In the genomic region with DNA sequence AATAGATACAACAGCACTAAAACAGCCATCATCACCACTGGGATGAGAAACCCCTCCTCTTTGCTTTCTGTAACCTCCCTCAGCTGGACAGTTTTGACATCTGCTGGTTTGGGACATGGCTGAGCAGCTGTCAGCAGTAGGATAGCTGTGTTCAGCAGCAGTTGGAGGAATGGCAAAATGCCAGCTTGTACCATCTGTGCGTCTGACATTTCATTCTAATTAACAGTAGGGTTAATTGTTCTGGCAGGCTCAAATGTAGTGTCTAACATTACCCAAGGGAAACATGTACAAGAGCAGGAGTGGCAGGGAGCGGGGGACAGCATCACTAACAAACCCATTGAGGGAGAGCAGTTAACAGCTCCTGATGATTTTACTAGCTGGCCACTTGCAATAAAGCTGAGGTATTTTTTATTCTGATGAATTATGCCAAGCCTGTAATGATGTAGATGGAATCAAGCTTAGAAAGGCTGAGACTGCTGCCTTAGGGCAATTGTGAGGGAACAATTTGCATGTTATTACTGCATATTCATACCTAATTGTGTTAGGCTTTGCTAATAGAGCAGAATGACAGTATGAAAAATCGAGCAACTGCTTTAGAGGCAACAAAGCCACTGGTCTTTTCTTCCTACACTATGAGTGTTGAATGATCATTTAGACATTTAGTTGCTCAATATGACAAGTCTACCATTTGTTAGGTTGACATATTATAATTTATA, we compare ENCODE assay signal across 8 mouse cellular contexts. TPM values are rescaled to one million over a fixed set of nuclear protein-coding genes. Genes with fewer than 3 reads are reported as not detected.
DNase-seq lines count a peak whose midpoint lies in the region; ATAC-seq and TF ChIP-seq lines count a peak whose summit lies in the region.

No protein-coding gene starts in this region.

- WGBS in kidney, postnatal 0 days = 38% methylated on average over 3 of the region's 3 CpGs
- 60% methylated on average over 3 of the region's 3 CpGs for WGBS in intestine, embryonic 15.5 days
- 10% methylated on average over 3 of the region's 3 CpGs for WGBS in midbrain, embryonic 15.5 days

- no peak overlapping the region for H3K9ac ChIP-seq in kidney, postnatal 0 days (ENCODE audit: low read depth, low read length)
- no peak overlapping the region for H3K9ac ChIP-seq in intestine, embryonic 15.5 days
- H3K9ac ChIP-seq in midbrain, embryonic 15.5 days = no peak overlapping the region

- no peak overlapping the region for H3K27ac ChIP-seq in kidney, postnatal 0 days
- H3K27ac ChIP-seq in intestine, embryonic 15.5 days = no peak overlapping the region
- peak overlapping the region; percentile 69 for H3K27ac ChIP-seq in midbrain, embryonic 15.5 days

- H3K4me3 ChIP-seq in kidney, postnatal 0 days (replicated peaks; ENCODE audit: low read depth, low read length) = no peak overlapping the region
- H3K4me3 ChIP-seq in intestine, embryonic 15.5 days (replicated peaks) = no peak overlapping the region
- H3K4me3 ChIP-seq in midbrain, embryonic 15.5 days = no peak overlapping the region

- DNase-seq in kidney, postnatal 0 days (ENCODE audit: low spot score) = peak; percentile 34
- DNase-seq in kidney, postnatal 36 days = no peak
- DNase-seq in embryo, embryonic 11 days = peak; percentile 49
- DNase-seq in liver = no peak
- DNase-seq in urinary bladder, postnatal 36 days (ENCODE audit: low spot score in 2 of 2) = no peak
- no peak for DNase-seq in thymus, postnatal 36 days

- no peaks in the 10 kb centered on the region for H3K4me1 ChIP-seq in kidney, postnatal 0 days (replicated peaks; ENCODE audit: insufficient read depth, low read length)
- H3K4me1 ChIP-seq in intestine, embryonic 15.5 days (replicated peaks) = no peaks in the 10 kb centered on the region
- peaks cover 5% of the 10 kb centered on the region; the same call in 1 of the 2 replicates for H3K4me1 ChIP-seq in midbrain, embryonic 15.5 days

- H3K27me3 ChIP-seq in kidney, postnatal 0 days (ENCODE audit: insufficient read depth, low read length) = no peaks in the 10 kb centered on the region
- no peaks in the 10 kb centered on the region for H3K27me3 ChIP-seq in intestine, embryonic 15.5 days (replicated peaks)
- H3K27me3 ChIP-seq in midbrain, embryonic 15.5 days (replicated peaks) = no peaks in the 10 kb centered on the region

- no peaks in the 10 kb centered on the region for H3K9me3 ChIP-seq in kidney, postnatal 0 days (replicated peaks; ENCODE audit: low read length)
- no peaks in the 10 kb centered on the region for H3K9me3 ChIP-seq in intestine, embryonic 15.5 days
- H3K9me3 ChIP-seq in midbrain, embryonic 15.5 days = no peaks in the 10 kb centered on the region

- no peaks in the 10 kb centered on the region for H3K36me3 ChIP-seq in kidney, postnatal 0 days (ENCODE audit: insufficient read depth, low read length)
- no peaks in the 10 kb centered on the region for H3K36me3 ChIP-seq in intestine, embryonic 15.5 days
- no peaks in the 10 kb centered on the region for H3K36me3 ChIP-seq in midbrain, embryonic 15.5 days (replicated peaks)

- H3K4me2 ChIP-seq in kidney, postnatal 0 days (ENCODE audit: low read length) = no peak overlapping the region
- H3K4me2 ChIP-seq in intestine, embryonic 15.5 days (replicated peaks) = no peak overlapping the region
- H3K4me2 ChIP-seq in midbrain, embryonic 15.5 days = peak overlapping the region; percentile 20; the same call in 1 of the 2 replicates

- no peak for TF ChIP-seq CTCF in kidney, postnatal 0 days (IDR thresholded peaks at IDR 0.05; ENCODE audit: low read depth)

- no peak for ATAC-seq in kidney, postnatal 0 days (replicated peaks; ENCODE audit: low FRiP score, low read depth)
- peak; percentile 53 for ATAC-seq in intestine, embryonic 15.5 days
- peak; percentile 97 for ATAC-seq in midbrain, embryonic 15.5 days (replicated peaks)

RNA-seq across cellular contexts. Expression of a gene that starts 4.3 kb away (rescaled TPM):
- polyA plus RNA-seq in kidney, postnatal 0 days (2015; fragmentation: Nextera tagmentation; extraction: Ambion mirVana) = 14.6 and 16.6 TPM in 2 replicates
- polyA plus RNA-seq in intestine, embryonic 15.5 days (2015; fragmentation: Nextera tagmentation; extraction: Ambion mirVana) = 8.3 and 12.1 TPM in 2 replicates
- 17.7 and 27.4 TPM in 2 replicates for polyA plus RNA-seq in midbrain, embryonic 15.5 days (2015; fragmentation: Nextera tagmentation; extraction: Ambion mirVana)

Comparison
In these comparisons a context has a peak if more than half of its experiments do, and no peak if none do; other contexts are left out.
1. DNase-seq: peak in kidney, postnatal 0 days (single experiment) and embryo, embryonic 11 days (single experiment); none in kidney, postnatal 36 days (0 of 2), liver (single experiment), urinary bladder, postnatal 36 days (0 of 2) and thymus, postnatal 36 days (0 of 2).